11 mouse cellular contexts compared by ENCODE assay signal in genomic region chr8:93729124-93729930, GRCm38 (mm10).
A peak's percentile ranks its signal among the peaks of the same experiment; 100 is the strongest.
DNase-seq lines count a peak whose midpoint lies in the region; ATAC-seq and TF ChIP-seq lines count a peak whose summit lies in the region.
"Had no signal": no experiment of that assay in that cellular context is flagged by ENCODE, and none has a peak within 500 bp of the region (broad histone marks: within the 10 kb centered on the region; RNA-seq: fewer than 3 reads in every experiment).

No protein-coding gene starts in this region.

- H3K4me1 ChIP-seq in hindbrain, embryonic 13.5 days (replicated peaks): peaks cover 22% of the 10 kb centered on the region
- H3K4me1 ChIP-seq in kidney, adult 2 months (ENCODE audit: control insufficient read depth, insufficient read depth, low read length): no peaks in the 10 kb centered on the region

- peak overlapping the region; percentile 64 for H3K27ac ChIP-seq in hindbrain, embryonic 13.5 days
- H3K27ac ChIP-seq in kidney, adult 2 months (ENCODE audit: insufficient read depth, low read depth, low read length): no peak overlapping the region

- H3K4me2 ChIP-seq in hindbrain, embryonic 13.5 days: no peak overlapping the region

- 0 out of 2 replicates have a peak, but pooled peaks have one; percentile 59 for ATAC-seq in hindbrain, embryonic 13.5 days (ENCODE audit: low FRiP score)

- peak; percentile 84 for DNase-seq in brain, adult 2 months (ENCODE audit: low read depth, low spot score)
- peak; percentile 30 for DNase-seq in cerebellum, adult 9-11 months
- peak; percentile 17 to 29 for DNase-seq in left cerebral cortex, adult 18-20 months (ENCODE audit: low spot score in 2 of 2)
- no peak for DNase-seq in urinary bladder, postnatal 36 days (ENCODE audit: low spot score in 2 of 2)
- DNase-seq in kidney, adult 2 months: no peak
- DNase-seq in B cell, adult 2 months: no peak
- no peak for DNase-seq in spleen, postnatal 36 days (ENCODE audit: low spot score in 2 of 2)
- DNase-seq: lung, adult 18-20 months; right cerebral cortex, postnatal 25 days; thymus, adult 2 months had no signal

- TF ChIP-seq CTCF in kidney, adult 2 months (conservative IDR thresholded peaks at IDR 0.05; ENCODE audit: insufficient read depth, insufficient read length, low read depth, low read length): no peak

- 0 out of 2 replicates have a peak, but pooled peaks cover 3% of the 10 kb centered on the region for H3K27me3 ChIP-seq in hindbrain, embryonic 13.5 days
- H3K27me3 ChIP-seq in kidney, adult 2 months (replicated peaks; ENCODE audit: control insufficient read depth, insufficient read depth, low read length): no peaks in the 10 kb centered on the region

- TF ChIP-seq POLR2A in kidney, adult 2 months (IDR thresholded peaks at IDR 0.05; ENCODE audit: low read depth, low read length): no peak

- 0 out of 2 replicates have a peak overlapping the region, but pooled peaks have one; percentile 8 for H3K9ac ChIP-seq in hindbrain, embryonic 13.5 days

- H3K36me3 ChIP-seq in hindbrain, embryonic 13.5 days: no peaks in the 10 kb centered on the region
- H3K36me3 ChIP-seq in kidney, adult 2 months (ENCODE audit: control insufficient read depth, insufficient read depth, low read length): no peaks in the 10 kb centered on the region

- no peak overlapping the region for H3K4me3 ChIP-seq in hindbrain, embryonic 13.5 days
- no peak overlapping the region for H3K4me3 ChIP-seq in kidney, adult 2 months (ENCODE audit: insufficient read depth, low read depth, low read length)

- H3K9me3 ChIP-seq in hindbrain, embryonic 13.5 days: no peaks in the 10 kb centered on the region

- WGBS in hindbrain, embryonic 13.5 days: 53% methylated on average over 15 of the region's 15 CpGs
- WGBS in kidney, adult 2 months: 78% methylated on average over 15 of the region's 15 CpGs

Comparison
In these comparisons a context has a peak if more than half of its experiments do, and no peak if none do; other contexts are left out.
1. DNase-seq: peak in brain, adult 2 months (single experiment), cerebellum, adult 9-11 months (single experiment) and left cerebral cortex, adult 18-20 months (2 of 2); none in urinary bladder, postnatal 36 days (0 of 2), kidney, adult 2 months (single experiment), B cell, adult 2 months (0 of 2) and spleen, postnatal 36 days (0 of 2).